Mouse (Mus musculus) liver, adult 2 months (tissue): ENCODE results near the gene Rrp12. TPM values are rescaled to one million over a fixed set of nuclear protein-coding genes. Genes with fewer than 3 reads are reported as not detected.
A peak's percentile ranks its signal among the peaks of the same experiment; 100 is the strongest.

Source experiments
- DNase-seq: peaks from one replicate; pipeline ENCODE4 v3.0.0-alpha.2; 2011; ENCODE audit warnings: low read depth, low spot score; ENCODE audit errors: extremely low read depth
- H3K27ac ChIP-seq: fragments of 200-500 bp; replicated peaks from 2 replicates; pipeline ENCODE4 v1.5.1; 2012; ENCODE audit warnings: low read depth, mild to moderate bottlenecking, control low read depth, inconsistent platforms, low read length; ENCODE audit not compliant: insufficient read depth
- H3K27me3 ChIP-seq: fragments of 200-500 bp; 2 replicates; pipeline ENCODE4 v1.6.1; 2012; ENCODE audit warnings: mild to moderate bottlenecking, moderate library complexity, low read length, inconsistent platforms; ENCODE audit not compliant: control insufficient read depth, insufficient read depth
- H3K36me3 ChIP-seq: fragments of 200-500 bp; 2 replicates; pipeline ENCODE4 v1.6.1; 2012; ENCODE audit warnings: low read length, inconsistent platforms; ENCODE audit not compliant: control insufficient read depth, insufficient read depth
- H3K4me1 ChIP-seq: fragments of 200-500 bp; 2 replicates; pipeline ENCODE4 v1.6.1; 2011; ENCODE audit warnings: low read length; ENCODE audit not compliant: control insufficient read depth, insufficient read depth
- H3K4me3 ChIP-seq: fragments of 200-500 bp; 2 replicates; pipeline ENCODE4 v1.5.1; 2011; ENCODE audit warnings: low read depth, mild to moderate bottlenecking, control low read depth, low read length, moderate library complexity; ENCODE audit not compliant: insufficient read depth
- H3K79me2 ChIP-seq: fragments of 200-500 bp; 2 replicates; pipeline ENCODE4 v1.6.1; 2012; ENCODE audit warnings: inconsistent platforms, mild to moderate bottlenecking, low read length, moderate library complexity; ENCODE audit not compliant: control insufficient read depth, insufficient read depth
- H3K9ac ChIP-seq: fragments of 200-500 bp; 2 replicates; pipeline ENCODE4 v1.6.1; 2012; ENCODE audit warnings: low read depth, mild to moderate bottlenecking, control low read depth, inconsistent platforms, low read length
- CTCF ChIP-seq: fragments of 200-500 bp; IDR thresholded peaks from 2 replicates; pipeline ENCODE4 v1.5.1; 2011; ENCODE audit warnings: low read depth, low read length, control low read depth
- POLR2A ChIP-seq: fragments of 200-500 bp; IDR thresholded peaks from 2 replicates; pipeline ENCODE4 v1.6.1; 2011; ENCODE audit warnings: low read length, control low read depth; ENCODE audit not compliant: insufficient read depth; ENCODE audit errors: extremely low read depth
- WGBS: fragments of 180-500 bp; shearing (Covaris S2); methylation state at CpG from one replicate; pipeline ENCODE4 v1.1.7; 2018; 5-methylcytosine and 5-hydroxymethylcytosine counted together
- polyA plus RNA-seq: library from polyadenylated mRNA; depleted of rRNA; stranded (reverse); fragments of >200 nt; gene quantifications from 2 replicates; pipeline ENCODE4 v1.2.3, GENCODE M21; 2012
- total RNA-seq: library from RNA; depleted of rRNA; stranded (reverse); fragments of >200 nt; gene quantifications from 2 replicates; pipeline ENCODE4 v1.2.3, GENCODE M21; 2014

The Rrp12 gene
- total and polyA plus RNA-seq, 2 experiments = 1.4 to 4.1 TPM

GRCm38 (mm10) chr19:41826529-41826928 is 69.4 kb downstream of the Rrp12 start:
- no peak for DNase-seq
- Histone ChIP-seq H3K9ac (no peak overlapping the region), H3K4me3 (no peak overlapping the region), H3K27me3 (no peaks in the 10 kb centered on the region), H3K79me2 (peaks cover 4% of the 10 kb centered on the region; the same call in 1 of the 2 replicates), H3K4me1 (peaks cover 6% of the 10 kb centered on the region), H3K36me3 (no peaks in the 10 kb centered on the region), H3K27ac (no peak overlapping the region)
- no peak for TF ChIP-seq POLR2A
- no peak for TF ChIP-seq CTCF
- WGBS = 85% methylated on average over 3 of the region's 3 CpGs

GRCm38 (mm10) chr19:41824950-41825349 is 71.0 kb downstream of the Rrp12 start:
- H3K9ac ChIP-seq = no peak overlapping the region
- WGBS = 83% methylated on average over 5 of the region's 5 CpGs
- no peaks in the 10 kb centered on the region for H3K27me3 ChIP-seq
- no peak overlapping the region for H3K27ac ChIP-seq
- peaks cover 5% of the 10 kb centered on the region for H3K4me1 ChIP-seq
- no peak for TF ChIP-seq POLR2A
- DNase-seq = no peak
- no peaks in the 10 kb centered on the region for H3K36me3 ChIP-seq
- no peak overlapping the region for H3K4me3 ChIP-seq
- no peaks in the 10 kb centered on the region for H3K79me2 ChIP-seq

- no peak overlapping the region for H3K9ac ChIP-seq
- H3K4me1 ChIP-seq = peaks cover 5% of the 10 kb centered on the region; the same call in 1 of the 2 replicates
- no peaks in the 10 kb centered on the region for H3K36me3 ChIP-seq
- no peak overlapping the region for H3K4me3 ChIP-seq
- no peak for DNase-seq
- no peaks in the 10 kb centered on the region for H3K79me2 ChIP-seq
- TF ChIP-seq CTCF (no peak), POLR2A (no peak)
- no peak overlapping the region for H3K27ac ChIP-seq
- 93% methylated on average over 1 of the region's 1 CpGs for WGBS
- H3K27me3 ChIP-seq = no peaks in the 10 kb centered on the region
Measured at GRCm38 (mm10) chr19:41822589-41822988, 73.4 kb downstream of the Rrp12 start.

GRCm38 (mm10) chr19:41821436-41821835 is 74.5 kb downstream of the Rrp12 start:
- Histone ChIP-seq H3K79me2 (no peaks in the 10 kb centered on the region), H3K9ac (no peak overlapping the region), H3K36me3 (no peaks in the 10 kb centered on the region), H3K27ac (no peak overlapping the region), H3K4me1 (peaks cover 6% of the 10 kb centered on the region; the same call in 1 of the 2 replicates), H3K4me3 (no peak overlapping the region), H3K27me3 (no peaks in the 10 kb centered on the region)
- 77% methylated on average over 5 of the region's 5 CpGs for WGBS
- DNase-seq = no peak
- TF ChIP-seq CTCF (no peak), POLR2A (no peak)

- H3K4me3 ChIP-seq = no peak overlapping the region
- 91% methylated on average over 4 of the region's 4 CpGs for WGBS
Measured at GRCm38 (mm10) chr19:41818749-41819148, 77.2 kb downstream of the Rrp12 start.

GRCm38 (mm10) chr19:41817325-41817724 is 78.6 kb downstream of the Rrp12 start:
- peak; percentile 37 for DNase-seq
- H3K36me3 ChIP-seq = no peaks in the 10 kb centered on the region
- H3K27ac ChIP-seq = no peak overlapping the region
- H3K27me3 ChIP-seq = no peaks in the 10 kb centered on the region
- no peak overlapping the region for H3K4me3 ChIP-seq
- H3K9ac ChIP-seq = no peak overlapping the region
- WGBS = 63% methylated on average over 10 of the region's 10 CpGs
- peaks cover 8% of the 10 kb centered on the region; the same call in 1 of the 2 replicates for H3K4me1 ChIP-seq
- TF ChIP-seq CTCF = no peak
- H3K79me2 ChIP-seq = no peaks in the 10 kb centered on the region

More at GRCm38 (mm10) chr19:41818749-41819148, 77.2 kb downstream of the Rrp12 start:
- Histone ChIP-seq H3K27ac (no peak overlapping the region), H3K9ac (no peak overlapping the region), H3K36me3 (no peaks in the 10 kb centered on the region), H3K4me1 (peaks cover 6% of the 10 kb centered on the region; the same call in 1 of the 2 replicates), H3K27me3 (no peaks in the 10 kb centered on the region), H3K79me2 (no peaks in the 10 kb centered on the region)
- TF ChIP-seq POLR2A = no peak
- TF ChIP-seq CTCF = no peak
- DNase-seq = no peak
